18 mouse cellular contexts compared by ENCODE assay signal in the genomic region with DNA sequence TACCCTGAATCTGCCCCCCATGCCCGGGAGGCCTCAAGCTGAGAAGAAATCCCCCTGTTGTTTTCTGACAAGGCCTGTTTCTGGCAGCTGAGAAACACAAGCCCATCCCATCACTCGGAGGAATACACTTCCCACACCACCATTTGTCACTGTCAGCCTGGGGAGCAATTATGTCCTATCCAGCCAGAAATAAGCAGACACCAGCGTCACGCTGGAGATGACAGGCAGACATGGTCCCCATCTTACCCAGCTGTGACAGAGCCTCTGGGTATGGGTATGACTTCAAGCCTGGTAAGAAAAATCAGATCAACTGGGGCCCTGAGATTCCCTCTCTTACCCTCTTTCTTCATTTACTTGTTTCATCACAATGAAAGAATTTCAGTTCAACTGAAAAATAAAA.
"Had no signal": no experiment of that assay in that cellular context is flagged by ENCODE, and none has a peak within 500 bp of the region (broad histone marks: within the 10 kb centered on the region; RNA-seq: fewer than 3 reads in every experiment).

No protein-coding gene starts in this region.

- H3K9me3 ChIP-seq: limb, embryonic 10.5 days; limb, embryonic 13.5 days; liver, embryonic 12.5 days; liver, embryonic 15.5 days; lung, embryonic 15.5 days; midbrain, embryonic 10.5 days had no signal

- DNase-seq: kidney, adult 18-20 months; kidney, adult 9 months; kidney, postnatal 14 days; kidney, postnatal 4 days; liver; lung, adult 18-20 months; lung, postnatal 10 days; lung, postnatal 36 days; thymus, adult 18-20 months; thymus, postnatal 36 days had no signal

- H3K9ac ChIP-seq: limb, embryonic 13.5 days; liver, embryonic 12.5 days; liver, embryonic 15.5 days; lung, embryonic 15.5 days had no signal

- H3K4me2 ChIP-seq: limb, embryonic 13.5 days; liver, embryonic 12.5 days; liver, embryonic 15.5 days; lung, embryonic 15.5 days had no signal

- H3K4me1 ChIP-seq: limb, embryonic 10.5 days; limb, embryonic 13.5 days; liver, embryonic 12.5 days; liver, embryonic 15.5 days; lung, embryonic 15.5 days; megakaryocyte, embryonic 14.5 days; midbrain, embryonic 10.5 days had no signal

- ATAC-seq: liver, embryonic 12.5 days; midbrain, embryonic 16.5 days had no signal

- H3K4me3 ChIP-seq: limb, embryonic 10.5 days; limb, embryonic 13.5 days; liver, embryonic 12.5 days; liver, embryonic 15.5 days; lung, embryonic 15.5 days; megakaryocyte, embryonic 14.5 days; midbrain, embryonic 10.5 days had no signal

- H3K27ac ChIP-seq: limb, embryonic 10.5 days; limb, embryonic 13.5 days; liver, embryonic 12.5 days; liver, embryonic 15.5 days; lung, embryonic 15.5 days; midbrain, embryonic 10.5 days had no signal

- H3K27me3 ChIP-seq: limb, embryonic 13.5 days; liver, embryonic 12.5 days; liver, embryonic 15.5 days; lung, embryonic 15.5 days; megakaryocyte, embryonic 14.5 days had no signal

- H3K36me3 ChIP-seq: limb, embryonic 10.5 days; limb, embryonic 13.5 days; liver, embryonic 12.5 days; liver, embryonic 15.5 days; lung, embryonic 15.5 days; midbrain, embryonic 10.5 days had no signal
